Mouse (Mus musculus) embryonic facial prominence, embryonic 15.5 days (tissue): ENCODE data around the gene Gle1. TPM values are rescaled to one million over a fixed set of nuclear protein-coding genes. Genes with fewer than 3 reads are reported as not detected.

Experiments used
- ATAC-seq: fragments of 200-750 bp; cut with Nextera tagmentation; 2 replicates; pipeline ENCODE4 v1.8.0; 2017; ENCODE audit warnings: low read depth, moderate TSS enrichment; ENCODE audit not compliant: insufficient number of reproducible peaks, low FRiP score, low TSS enrichment
- H3K27ac ChIP-seq: fragments of 300-500 bp; sonication (generic); replicated peaks from 2 replicates; pipeline ENCODE4 v1.5.1; 2015; ENCODE audit warnings: mild to moderate bottlenecking, inconsistent platforms
- H3K27me3 ChIP-seq: fragments of 300-500 bp; sonication (generic); 2 replicates; pipeline ENCODE4 v1.6.1; 2015; ENCODE audit warnings: inconsistent platforms
- H3K36me3 ChIP-seq: fragments of 300-500 bp; sonication (generic); 2 replicates; pipeline ENCODE4 v1.6.1; 2015; ENCODE audit warnings: mild to moderate bottlenecking, inconsistent platforms
- H3K4me1 ChIP-seq: fragments of 300-500 bp; sonication (generic); 2 replicates; pipeline ENCODE4 v1.6.1; 2015; ENCODE audit warnings: inconsistent platforms
- H3K4me2 ChIP-seq: fragments of 300-500 bp; sonication (generic); replicated peaks from 2 replicates; pipeline ENCODE4 v1.6.1; 2015; ENCODE audit warnings: mild to moderate bottlenecking, inconsistent platforms
- H3K4me3 ChIP-seq: fragments of 300-500 bp; sonication (generic); replicated peaks from 2 replicates; pipeline ENCODE4 v1.5.1; 2015; ENCODE audit warnings: mild to moderate bottlenecking, inconsistent platforms
- H3K9ac ChIP-seq: fragments of 300-500 bp; sonication (generic); 2 replicates; pipeline ENCODE4 v1.6.1; 2015; ENCODE audit warnings: inconsistent platforms
- H3K9me3 ChIP-seq: fragments of 300-500 bp; sonication (generic); replicated peaks from 2 replicates; pipeline ENCODE4 v1.6.1; 2016; ENCODE audit warnings: inconsistent platforms
- WGBS: fragments of 180-500 bp; shearing (Covaris S2); methylation state at CpG from one replicate; pipeline ENCODE4 v1.1.7; 2015; 5-methylcytosine and 5-hydroxymethylcytosine counted together
- polyA plus RNA-seq: library from polyadenylated mRNA; unstranded; fragments of >200 nt; fragmentation: Nextera tagmentation; extraction: Ambion mirVana; gene quantifications from 2 replicates; pipeline ENCODE4 v1.2.1, GENCODE M21; 2015

Gene Gle1
- polyA plus RNA-seq, 1 experiment from 2014 or later, result 63.5 TPM

DNA sequence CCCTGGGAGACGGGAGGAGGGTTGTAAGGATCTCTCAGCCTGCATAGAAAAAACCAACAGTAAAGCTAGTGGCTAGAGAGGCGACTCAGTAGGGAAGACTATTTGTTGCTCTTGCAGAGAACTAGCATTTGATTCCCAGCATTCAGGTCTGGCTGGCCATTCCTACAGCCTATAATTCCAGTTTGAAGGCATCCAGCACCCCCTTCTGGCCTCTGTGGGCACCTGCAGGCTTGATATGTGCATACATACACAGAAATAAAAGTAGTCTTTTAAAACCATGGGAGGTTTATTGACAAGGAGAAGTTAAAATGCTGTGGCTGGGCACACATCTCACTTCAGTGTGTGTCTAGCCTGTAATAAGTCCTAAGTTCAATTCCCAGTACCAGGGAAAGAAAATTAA is 25.2 kb upstream of the Gle1 start:
- H3K36me3 ChIP-seq, result peaks cover 73% of the 10 kb centered on the region
- WGBS, result 92% methylated on average over 2 of the region's 2 CpGs

DNA sequence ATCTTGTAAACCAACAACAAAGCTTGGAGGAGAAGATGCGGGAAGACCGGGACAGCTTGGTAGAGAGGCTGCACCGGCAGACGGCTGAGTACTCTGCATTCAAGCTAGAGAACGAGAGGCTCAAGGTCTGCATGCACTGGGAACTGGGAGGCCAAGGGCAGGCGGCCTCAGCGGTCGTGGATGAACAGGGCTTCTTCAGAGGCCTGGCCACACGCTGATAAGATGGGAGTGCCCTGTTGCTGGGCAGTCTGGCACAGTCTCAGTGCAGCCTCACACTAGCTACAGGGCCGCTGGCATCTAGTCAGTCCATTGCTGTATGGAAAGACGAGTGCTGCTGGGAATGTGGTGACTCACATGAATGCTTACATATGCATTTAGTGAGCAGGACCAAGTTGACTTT is 17.6 kb upstream of the Gle1 start:
- H3K27me3 ChIP-seq, result no peaks in the 10 kb centered on the region
- no peak for ATAC-seq
- no peak overlapping the region for H3K9ac ChIP-seq
- H3K36me3 ChIP-seq, result peaks cover 81% of the 10 kb centered on the region
- no peaks in the 10 kb centered on the region for H3K4me1 ChIP-seq
- H3K9me3 ChIP-seq, result no peaks in the 10 kb centered on the region
- H3K4me3 ChIP-seq, result no peak overlapping the region
- WGBS, result 88% methylated on average over 11 of the region's 11 CpGs
- H3K27ac ChIP-seq, result no peak overlapping the region
- H3K4me2 ChIP-seq, result no peak overlapping the region

More for the DNA sequence above, 25.2 kb upstream of the Gle1 start:
- no peaks in the 10 kb centered on the region for H3K4me1 ChIP-seq
- ATAC-seq, result no peak
- H3K4me2 ChIP-seq, result no peak overlapping the region
- no peaks in the 10 kb centered on the region for H3K27me3 ChIP-seq
- no peak overlapping the region for H3K27ac ChIP-seq
- H3K4me3 ChIP-seq, result no peak overlapping the region
- H3K9me3 ChIP-seq, result no peaks in the 10 kb centered on the region
- H3K9ac ChIP-seq, result no peak overlapping the region

DNA sequence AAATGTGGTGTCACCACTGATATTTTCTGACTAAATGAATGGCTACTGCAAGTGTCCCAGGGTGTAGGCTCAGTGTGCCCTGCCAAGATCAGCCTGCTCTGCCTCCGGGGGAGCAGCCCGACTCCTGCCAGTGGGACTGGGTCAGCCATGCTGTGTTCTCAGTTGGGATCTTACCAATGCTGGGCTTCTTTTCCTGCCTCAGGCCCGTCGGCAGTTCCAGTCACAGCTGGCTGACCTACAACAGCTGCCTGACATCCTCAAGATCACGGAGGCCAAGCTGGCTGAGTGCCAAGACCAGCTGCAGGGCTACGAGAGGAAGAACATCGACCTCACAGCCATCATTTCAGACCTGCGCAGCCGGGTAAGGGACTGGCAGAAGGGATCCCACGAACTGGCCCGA is 13.2 kb upstream of the Gle1 start:
- Histone ChIP-seq H3K9me3 (no peaks in the 10 kb centered on the region), H3K4me3 (no peak overlapping the region), H3K4me1 (no peaks in the 10 kb centered on the region), H3K9ac (no peak overlapping the region), H3K4me2 (no peak overlapping the region), H3K27me3 (no peaks in the 10 kb centered on the region), H3K36me3 (peaks cover 85% of the 10 kb centered on the region), H3K27ac (no peak overlapping the region)
- WGBS, result 69% methylated on average over 11 of the region's 11 CpGs
- no peak for ATAC-seq

DNA sequence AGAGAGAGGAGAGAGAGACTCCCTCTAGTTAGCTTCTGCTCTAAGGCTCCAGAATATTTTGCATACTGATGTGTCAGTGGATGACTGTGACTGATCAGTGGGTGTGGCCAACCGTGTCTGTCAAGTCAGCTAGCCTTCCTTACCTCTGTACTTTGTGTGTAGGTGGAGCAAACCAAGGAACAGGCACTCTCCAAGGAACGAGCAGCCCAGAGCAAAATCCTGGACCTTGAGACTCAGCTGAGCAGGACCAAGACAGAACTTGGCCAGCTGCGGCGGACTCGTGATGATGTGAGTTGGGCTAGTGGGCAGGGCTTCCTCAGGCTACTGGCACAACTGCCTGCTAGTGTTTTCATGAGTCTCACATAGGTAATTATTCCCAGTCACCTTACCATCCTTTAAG is 8.7 kb upstream of the Gle1 start:
- H3K36me3 ChIP-seq, result peaks cover 97% of the 10 kb centered on the region
- no peak for ATAC-seq

DNA sequence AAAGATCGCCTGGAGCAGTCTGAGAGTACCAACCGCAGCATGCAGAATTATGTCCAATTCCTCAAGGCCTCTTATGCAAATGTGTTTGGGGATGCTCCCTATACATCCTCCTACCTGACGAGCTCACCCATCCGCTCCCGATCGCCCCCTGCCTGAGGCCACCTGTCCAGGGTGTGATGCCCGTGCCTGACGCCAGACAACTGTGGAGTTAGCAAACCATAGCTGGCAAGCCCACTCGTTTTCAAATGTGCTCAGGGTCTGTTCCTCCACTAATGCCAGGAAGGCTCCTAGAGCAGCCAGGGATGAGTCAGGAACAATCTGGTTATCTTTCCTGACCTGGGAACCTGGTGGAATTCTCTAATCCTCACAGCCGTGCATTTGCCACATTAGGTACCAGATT is 4.7 kb upstream of the Gle1 start:
- Histone ChIP-seq H3K4me1 (no peaks in the 10 kb centered on the region), H3K4me3 (no peak overlapping the region), H3K27me3 (no peaks in the 10 kb centered on the region), H3K4me2 (no peak overlapping the region), H3K9ac (no peak overlapping the region), H3K9me3 (no peaks in the 10 kb centered on the region), H3K36me3 (peaks cover 58% of the 10 kb centered on the region), H3K27ac (no peak overlapping the region)
- 79% methylated on average over 10 of the region's 10 CpGs for WGBS
- ATAC-seq, result no peak

More for the DNA sequence above, 8.7 kb upstream of the Gle1 start:
- H3K4me2 ChIP-seq, result no peak overlapping the region
- WGBS, result 90% methylated on average over 5 of the region's 5 CpGs
- H3K27ac ChIP-seq, result no peak overlapping the region
- no peaks in the 10 kb centered on the region for H3K9me3 ChIP-seq
- no peaks in the 10 kb centered on the region for H3K4me1 ChIP-seq
- no peak overlapping the region for H3K4me3 ChIP-seq
- H3K27me3 ChIP-seq, result no peaks in the 10 kb centered on the region
- H3K9ac ChIP-seq, result no peak overlapping the region

DNA sequence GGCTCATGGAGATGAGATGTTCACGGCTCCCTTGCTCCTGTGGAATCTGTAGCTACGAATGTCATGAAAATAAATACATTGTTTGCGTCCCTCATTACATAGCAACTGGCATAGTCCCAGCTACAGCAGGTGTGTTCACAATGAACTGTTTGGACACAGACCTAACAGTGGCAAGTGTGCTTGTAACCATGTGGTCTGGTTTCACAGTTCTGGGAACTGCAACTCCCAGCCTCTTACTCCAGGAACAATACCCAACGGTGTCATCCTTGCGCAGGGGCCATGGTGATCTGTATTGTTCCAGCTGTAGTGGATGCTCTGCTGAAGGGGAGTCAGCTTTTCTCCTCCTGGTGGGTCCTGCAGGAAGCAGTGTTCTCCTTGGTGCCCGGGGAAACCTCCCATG is 4.0 kb upstream of the Gle1 start:
- no peak overlapping the region for H3K9ac ChIP-seq
- H3K9me3 ChIP-seq, result no peaks in the 10 kb centered on the region
- no peak for ATAC-seq
- H3K4me1 ChIP-seq, result peaks cover 6% of the 10 kb centered on the region
- H3K36me3 ChIP-seq, result peaks cover 51% of the 10 kb centered on the region
- H3K27ac ChIP-seq, result no peak overlapping the region
- 86% methylated on average over 6 of the region's 6 CpGs for WGBS
- H3K4me2 ChIP-seq, result no peak overlapping the region
- H3K4me3 ChIP-seq, result no peak overlapping the region
- no peaks in the 10 kb centered on the region for H3K27me3 ChIP-seq

DNA sequence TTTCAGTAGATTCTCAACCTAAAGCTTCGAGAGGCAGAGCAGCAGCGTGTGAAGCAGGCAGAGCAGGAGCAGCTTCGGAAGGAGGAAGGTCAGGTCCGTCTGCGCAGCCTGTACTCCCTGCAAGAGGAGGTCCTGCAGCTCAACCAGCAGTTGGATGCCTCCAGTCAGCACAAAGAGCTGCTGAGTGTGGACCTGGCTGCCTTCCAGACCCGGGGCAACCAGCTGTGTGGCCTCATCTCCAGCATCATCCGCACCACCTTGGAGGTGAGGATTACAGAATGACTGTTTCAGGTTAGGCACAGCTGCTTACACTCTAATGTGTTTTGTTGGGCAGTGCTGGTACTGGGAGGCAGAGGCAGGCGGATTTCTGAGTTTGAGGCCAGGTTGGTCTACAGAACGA is 4.8 kb downstream of the Gle1 start:
- Histone ChIP-seq H3K4me2 (no peak overlapping the region), H3K9me3 (no peaks in the 10 kb centered on the region), H3K9ac (no peak overlapping the region), H3K4me3 (no peak overlapping the region), H3K36me3 (peaks cover 76% of the 10 kb centered on the region), H3K27me3 (no peaks in the 10 kb centered on the region), H3K27ac (no peak overlapping the region), H3K4me1 (peaks cover 7% of the 10 kb centered on the region)
- no peak for ATAC-seq
- 92% methylated on average over 9 of the region's 9 CpGs for WGBS

DNA sequence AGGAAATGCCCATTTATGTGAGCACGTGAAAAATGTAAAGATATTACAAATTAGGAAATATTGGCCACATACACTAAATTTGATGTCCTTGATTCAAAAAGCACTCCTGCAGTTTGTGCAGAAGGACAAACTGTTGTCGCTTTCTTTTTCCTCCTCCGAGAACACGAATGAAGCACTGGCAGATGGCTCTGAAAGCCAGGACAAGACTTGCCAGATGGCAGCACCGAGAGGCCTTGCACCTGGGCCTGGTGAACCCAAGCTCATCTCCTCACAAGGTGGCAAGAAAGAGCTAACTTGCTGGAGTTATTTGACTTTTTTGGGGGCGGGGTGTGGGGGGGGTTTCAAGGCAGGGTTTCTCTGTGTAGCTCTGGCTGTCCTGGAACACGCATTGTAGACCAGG is 5.6 kb downstream of the Gle1 start:
- Histone ChIP-seq H3K4me3 (no peak overlapping the region), H3K27ac (no peak overlapping the region), H3K4me2 (no peak overlapping the region), H3K27me3 (no peaks in the 10 kb centered on the region), H3K9me3 (no peaks in the 10 kb centered on the region), H3K9ac (no peak overlapping the region), H3K36me3 (peaks cover 83% of the 10 kb centered on the region), H3K4me1 (peaks cover 5% of the 10 kb centered on the region)
- WGBS, result 90% methylated on average over 7 of the region's 7 CpGs
- ATAC-seq, result no peak

DNA sequence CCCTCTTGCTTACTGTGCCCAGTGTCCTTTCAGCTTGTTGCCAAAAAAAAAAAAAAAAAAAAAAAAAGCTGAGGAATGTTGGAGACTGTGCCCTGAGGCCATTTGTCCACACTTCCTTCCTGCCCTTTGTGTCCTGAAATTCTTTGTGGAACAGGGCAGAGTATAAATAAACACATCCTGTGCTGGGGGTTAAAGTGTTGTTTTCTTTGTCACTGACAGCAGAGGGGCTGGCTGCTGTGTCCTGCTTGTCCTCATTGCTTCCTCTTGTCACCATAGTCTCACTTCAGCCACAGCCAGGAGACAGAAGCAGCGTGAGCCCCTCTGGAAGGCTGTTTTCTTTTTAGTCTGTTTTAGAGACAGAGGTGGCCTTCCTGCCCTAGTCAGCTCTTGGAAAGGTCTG is 9.5 kb downstream of the Gle1 start:
- ATAC-seq, result no peak
- Histone ChIP-seq H3K9ac (no peak overlapping the region), H3K9me3 (no peaks in the 10 kb centered on the region), H3K4me2 (no peak overlapping the region), H3K4me3 (no peak overlapping the region), H3K27me3 (no peaks in the 10 kb centered on the region), H3K27ac (peak overlapping the region; percentile 60; the same call in 1 of the 2 replicates), H3K4me1 (no peaks in the 10 kb centered on the region), H3K36me3 (peaks cover 90% of the 10 kb centered on the region)
- 13% methylated on average over 1 of the region's 1 CpGs for WGBS

DNA sequence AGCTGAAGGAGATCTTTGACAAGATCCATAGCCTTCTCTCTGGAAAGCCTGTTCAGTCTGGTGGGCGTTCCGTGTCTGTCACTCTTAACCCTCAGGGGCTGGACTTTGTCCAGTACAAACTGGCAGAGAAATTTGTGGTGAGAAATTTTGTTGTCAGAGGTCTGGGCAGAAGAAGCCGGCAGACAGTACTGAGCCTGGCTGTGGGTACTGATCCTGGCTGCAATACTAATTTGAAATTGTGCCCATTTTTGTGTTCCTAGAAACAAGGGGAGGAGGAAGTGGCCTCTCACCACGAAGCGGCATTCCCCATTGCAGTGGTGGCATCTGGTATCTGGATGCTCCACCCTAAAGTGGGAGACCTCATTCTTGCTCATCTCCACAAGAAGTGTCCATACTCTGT is 13.7 kb downstream of the Gle1 start:
- Histone ChIP-seq H3K4me3 (no peak overlapping the region), H3K9me3 (no peaks in the 10 kb centered on the region), H3K36me3 (peaks cover 80% of the 10 kb centered on the region), H3K4me2 (no peak overlapping the region), H3K4me1 (no peaks in the 10 kb centered on the region), H3K27me3 (no peaks in the 10 kb centered on the region), H3K9ac (no peak overlapping the region), H3K27ac (no peak overlapping the region)
- WGBS, result 88% methylated on average over 5 of the region's 5 CpGs
- no peak for ATAC-seq

DNA sequence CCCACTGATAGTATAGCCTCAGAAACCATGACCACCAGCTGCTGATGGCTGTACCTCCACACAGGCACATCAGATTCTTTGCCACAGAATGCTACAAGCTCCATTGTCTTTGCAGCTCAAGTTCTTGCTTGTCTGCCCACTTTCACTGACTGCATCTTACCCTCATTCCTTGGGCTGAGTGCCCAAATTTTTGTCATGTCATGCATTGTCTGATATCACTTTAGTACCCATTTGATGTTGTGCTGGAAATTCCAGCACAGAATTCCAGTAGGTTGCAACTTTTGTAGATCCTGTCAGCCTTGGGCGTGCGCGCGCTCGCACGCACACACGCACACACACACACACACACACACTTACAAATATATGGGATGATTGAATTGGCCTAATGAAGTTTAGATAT is 26.0 kb downstream of the Gle1 start:
- no peak overlapping the region for H3K9ac ChIP-seq
- no peak overlapping the region for H3K4me3 ChIP-seq
- H3K27me3 ChIP-seq, result no peaks in the 10 kb centered on the region
- H3K9me3 ChIP-seq, result no peaks in the 10 kb centered on the region
- no peak for ATAC-seq
- H3K27ac ChIP-seq, result no peak overlapping the region
- H3K4me2 ChIP-seq, result no peak overlapping the region
- peaks cover 17% of the 10 kb centered on the region for H3K4me1 ChIP-seq
- 90% methylated on average over 7 of the region's 7 CpGs for WGBS
- peaks cover 40% of the 10 kb centered on the region for H3K36me3 ChIP-seq

DNA sequence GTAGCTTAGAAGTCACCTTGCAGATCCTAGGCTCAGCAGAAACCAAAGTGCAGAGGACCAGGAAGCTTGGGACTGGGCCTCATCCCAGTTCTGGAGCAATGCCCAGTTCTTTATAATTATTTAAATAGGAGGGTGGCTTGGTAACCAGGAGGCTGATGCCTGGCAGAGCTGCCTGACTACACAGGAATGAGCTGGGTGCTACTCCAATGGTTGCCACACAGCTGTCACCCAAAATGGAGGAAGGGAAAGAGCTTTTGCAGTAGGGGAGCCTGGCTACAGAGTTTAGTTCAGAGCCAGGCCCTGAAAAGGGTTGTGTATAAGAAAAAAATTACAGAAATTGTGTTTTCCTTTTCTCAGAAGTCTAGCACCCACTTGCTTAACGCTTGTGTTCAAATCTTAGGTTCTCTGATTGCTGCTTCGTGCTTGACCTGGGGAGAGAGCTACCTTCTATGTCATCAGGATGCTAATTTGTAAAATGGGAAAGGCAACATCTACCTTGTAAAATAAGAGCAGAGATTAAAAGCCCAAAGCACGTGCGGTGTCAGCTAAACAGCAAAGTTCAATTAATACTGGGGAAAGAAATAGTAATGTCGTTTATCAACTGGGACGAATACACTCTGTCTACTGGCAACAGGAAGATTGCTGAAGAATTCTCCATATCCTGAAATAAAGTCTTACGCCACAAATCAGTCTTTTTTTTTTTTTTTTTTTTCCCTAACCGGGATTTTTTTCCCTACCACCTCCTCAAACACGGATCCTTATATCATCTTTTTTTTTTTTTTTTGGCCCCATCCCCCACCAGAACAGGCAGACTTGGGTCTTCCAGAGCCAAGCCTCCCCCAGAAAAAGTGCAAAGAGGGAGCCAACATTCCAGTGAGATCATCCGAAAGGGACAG is 29.4 kb downstream of the Gle1 start:
- Histone ChIP-seq H3K27ac (peak overlapping the region; percentile 92), H3K4me3 (peak overlapping the region; percentile 80), H3K27me3 (no peaks in the 10 kb centered on the region), H3K9me3 (no peaks in the 10 kb centered on the region), H3K9ac (peak overlapping the region; percentile 50), H3K4me2 (peak overlapping the region; percentile 65), H3K4me1 (peaks cover 43% of the 10 kb centered on the region), H3K36me3 (peaks cover 8% of the 10 kb centered on the region; the same call in 1 of the 2 replicates)
- WGBS, result 14% methylated on average over 10 of the region's 10 CpGs
- ATAC-seq, result no peak
